In the genomic region with DNA sequence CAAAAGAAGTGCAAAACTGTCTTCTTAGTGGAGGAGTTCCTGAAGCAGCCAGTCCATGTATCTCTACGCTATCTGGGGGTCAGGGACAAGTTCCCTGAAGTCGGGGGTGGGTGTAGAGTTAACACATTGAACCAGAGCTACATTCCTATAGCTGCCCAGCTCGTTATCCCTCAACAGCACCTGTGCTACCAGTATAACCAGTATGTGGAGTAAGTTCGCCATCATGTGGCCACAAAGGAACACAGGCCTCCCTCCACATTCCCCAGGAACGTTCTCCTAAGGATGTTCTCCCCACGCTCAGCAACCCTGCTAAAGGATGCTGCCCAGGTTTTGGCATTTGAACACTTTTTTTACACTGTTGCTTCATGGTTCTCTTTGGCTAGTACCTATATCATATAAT, we compare ENCODE assay signal across 9 mouse cellular contexts. TPM values are rescaled to one million over a fixed set of nuclear protein-coding genes. Genes with fewer than 3 reads are reported as not detected.
A peak's percentile ranks its signal among the peaks of the same experiment; 100 is the strongest.
DNase-seq lines count a peak whose midpoint lies in the region; ATAC-seq and TF ChIP-seq lines count a peak whose summit lies in the region.
"Had no signal": no experiment of that assay in that cellular context is flagged by ENCODE, and none has a peak within 500 bp of the region (broad histone marks: within the 10 kb centered on the region; RNA-seq: fewer than 3 reads in every experiment).

No protein-coding gene starts in this region.

- H3K9me3 ChIP-seq in forebrain, embryonic 13.5 days (replicated peaks): no peaks in the 10 kb centered on the region
- H3K9me3 ChIP-seq in forebrain, embryonic 11.5 days (ENCODE audit: control insufficient read depth, low read length): no peaks in the 10 kb centered on the region
- no peaks in the 10 kb centered on the region for H3K9me3 ChIP-seq in hindbrain, postnatal 0 days (ENCODE audit: low read length)

- no peak overlapping the region for H3ac ChIP-seq in C2C12 (ENCODE audit: control insufficient read depth, insufficient read length, low read depth)

- H3K4me2 ChIP-seq in forebrain, embryonic 13.5 days: no peak overlapping the region
- H3K4me2 ChIP-seq in forebrain, embryonic 11.5 days (ENCODE audit: low read depth, low read length, severe bottlenecking): no peak overlapping the region
- no peak overlapping the region for H3K4me2 ChIP-seq in hindbrain, postnatal 0 days (ENCODE audit: low read depth, low read length)

- H3K36me3 ChIP-seq in forebrain, embryonic 13.5 days (ENCODE audit: poor library complexity, severe bottlenecking): no peaks in the 10 kb centered on the region
- H3K36me3 ChIP-seq in forebrain, embryonic 11.5 days (ENCODE audit: control insufficient read depth, insufficient read depth, low read length): no peaks in the 10 kb centered on the region
- no peaks in the 10 kb centered on the region for H3K36me3 ChIP-seq in C2C12 (ENCODE audit: control insufficient read depth, insufficient read depth)
- H3K36me3 ChIP-seq in hindbrain, postnatal 0 days (ENCODE audit: insufficient read depth, low read length): no peaks in the 10 kb centered on the region

- no peak overlapping the region for H3K27ac ChIP-seq in forebrain, embryonic 13.5 days
- H3K27ac ChIP-seq in forebrain, embryonic 11.5 days (ENCODE audit: low read depth, low read length): no peak overlapping the region
- no peak overlapping the region for H3K27ac ChIP-seq in hindbrain, postnatal 0 days

- H3K4me1 ChIP-seq in forebrain, embryonic 13.5 days: no peaks in the 10 kb centered on the region
- H3K4me1 ChIP-seq in forebrain, embryonic 11.5 days (replicated peaks; ENCODE audit: control insufficient read depth, insufficient read depth, low read length): no peaks in the 10 kb centered on the region
- no peaks in the 10 kb centered on the region for H3K4me1 ChIP-seq in hindbrain, postnatal 0 days (ENCODE audit: insufficient read depth, low read length)

- no peaks in the 10 kb centered on the region for H3K27me3 ChIP-seq in forebrain, embryonic 13.5 days
- no peaks in the 10 kb centered on the region for H3K27me3 ChIP-seq in forebrain, embryonic 11.5 days (ENCODE audit: control insufficient read depth, insufficient read depth, low read length)
- no peaks in the 10 kb centered on the region for H3K27me3 ChIP-seq in C2C12 (ENCODE audit: control insufficient read depth, insufficient read depth, insufficient read length)
- H3K27me3 ChIP-seq in hindbrain, postnatal 0 days (ENCODE audit: insufficient read depth, low read length): no peaks in the 10 kb centered on the region

- H3K9ac ChIP-seq in forebrain, embryonic 13.5 days: no peak overlapping the region
- no peak overlapping the region for H3K9ac ChIP-seq in forebrain, embryonic 11.5 days (ENCODE audit: low read length)
- no peak overlapping the region for H3K9ac ChIP-seq in hindbrain, postnatal 0 days (replicated peaks; ENCODE audit: low read length)

- H3K79me3 ChIP-seq in C2C12 (ENCODE audit: low read depth): no peaks in the 10 kb centered on the region

- H3K79me2 ChIP-seq in C2C12 (ENCODE audit: control insufficient read depth, insufficient read depth): no peaks in the 10 kb centered on the region

- DNase-seq in forebrain, embryonic 11.5 days (ENCODE audit: low spot score): no peak
- peak; percentile 54 for DNase-seq in cerebellum, adult 9-10 months
- DNase-seq in hindbrain, postnatal 0 days (ENCODE audit: low spot score): peak; percentile 67
- peak; percentile 40 for DNase-seq in testis, postnatal 10 days (ENCODE audit: low spot score)
- DNase-seq in gastrocnemius, adult 8-10 months (ENCODE audit: low spot score in 2 of 2): no peak

- H3K4me3 ChIP-seq in forebrain, embryonic 13.5 days: no peak overlapping the region
- H3K4me3 ChIP-seq in forebrain, embryonic 11.5 days (ENCODE audit: low read depth, low read length): no peak overlapping the region
- no peak overlapping the region for H3K4me3 ChIP-seq in C2C12 (ENCODE audit: insufficient read depth, poor library complexity, severe bottlenecking)
- no peak overlapping the region for H3K4me3 ChIP-seq in hindbrain, postnatal 0 days (ENCODE audit: low read length)

- peak; percentile 33 for TF ChIP-seq CTCF in C2C12 (IDR thresholded peaks at IDR 0.05; ENCODE audit: control insufficient read depth, insufficient read depth, insufficient read length)
- peak; percentile 72 for TF ChIP-seq CTCF in hindbrain, postnatal 0 days (IDR thresholded peaks at IDR 0.05; ENCODE audit: low read depth)

- peak; percentile 88 for ATAC-seq in forebrain, embryonic 13.5 days
- no peak for ATAC-seq in forebrain, embryonic 11.5 days (replicated peaks; ENCODE audit: low FRiP score)
- 0 out of 2 replicates have a peak, but pooled peaks have one; percentile 64 for ATAC-seq in hindbrain, postnatal 0 days
- peak; percentile 83 for ATAC-seq in megakaryocyte progenitor cell, adult 5-6 weeks (replicated peaks; ENCODE audit: poor library complexity)

- WGBS in forebrain, embryonic 13.5 days: 26% methylated on average over 6 of the region's 6 CpGs
- WGBS in forebrain, embryonic 11.5 days: 24% methylated on average over 6 of the region's 6 CpGs
- WGBS in hindbrain, postnatal 0 days: 18% methylated on average over 6 of the region's 6 CpGs

TF ChIP-seq in C2C12, 6 proteins besides CTCF, POLR2A, EP300 and RAD21:
- peak; percentile 3 for TF ChIP-seq MYOD1 (IDR thresholded peaks at IDR 0.05; ENCODE audit: control insufficient read depth, insufficient read length, low read depth)
- no peak for TF ChIP-seq FOSL1 (IDR thresholded peaks at IDR 0.05; ENCODE audit: insufficient read depth, low read length, poor library complexity, severe bottlenecking)

RNA-seq across cellular contexts. Expression of a gene that starts 46.8 kb away (rescaled TPM):
- 2.5 and 2.9 TPM in 2 replicates for polyA plus RNA-seq in forebrain, embryonic 13.5 days (2015; fragmentation: Nextera tagmentation; extraction: Ambion mirVana)
- 5.9 TPM in 2 replicates for polyA plus RNA-seq in forebrain, embryonic 11.5 days (2014; fragmentation: Nextera tagmentation; extraction: Ambion mirVana)
- polyA plus RNA-seq in C2C12 (2012; fragmentation: generic; extraction: Trizol): not detected
- 0.83 and 2.4 TPM in 2 replicates for total RNA-seq in hindbrain, postnatal 0 days (2014; rRNA removed)
- 2.0 and 2.4 TPM in 2 replicates for polyA plus RNA-seq in hindbrain, postnatal 0 days (2015; fragmentation: Nextera tagmentation; extraction: Ambion mirVana)
- not detected in 2 replicates for total RNA-seq in megakaryocyte progenitor cell, adult 5-6 weeks (2015)
- not detected in 2 replicates for total RNA-seq in megakaryocyte progenitor cell, adult 5-6 weeks (2017)
- 1 to 10 TPM; 1.0 to 3.2 (median 2.3) TPM for total RNA-seq in gastrocnemius, adult 8-10 months (2022)
- total RNA-seq: MEL had no signal

Comparison
In these comparisons a context has a peak if more than half of its experiments do, and no peak if none do; other contexts are left out.
1. DNase-seq: peak in cerebellum, adult 9-10 months (single experiment), hindbrain, postnatal 0 days (single experiment) and testis, postnatal 10 days (single experiment); none in forebrain, embryonic 11.5 days (single experiment) and gastrocnemius, adult 8-10 months (0 of 2).